ENCODE assay signal across 9 mouse cellular contexts in genomic region chr5:33433201-33434138, GRCm38 (mm10). TPM values are rescaled to one million over a fixed set of nuclear protein-coding genes. Genes with fewer than 3 reads are reported as not detected.
DNase-seq lines count a peak whose midpoint lies in the region; ATAC-seq lines count a peak whose summit lies in the region.
"Had no signal": no experiment of that assay in that cellular context is flagged by ENCODE, and none has a peak within 500 bp of the region (broad histone marks: within the 10 kb centered on the region; RNA-seq: fewer than 3 reads in every experiment).

Gene Nkx1-1, minus strand, starts transcription at chr5:33433976.

- no peak within 1 kb of the TSS for H3K27ac ChIP-seq in embryonic facial prominence, embryonic 11.5 days (replicated peaks; ENCODE audit: low read depth, low read length)
- H3K27ac ChIP-seq in intestine, embryonic 15.5 days, result no peak within 1 kb of the TSS
- H3K27ac ChIP-seq in neural tube, embryonic 14.5 days (ENCODE audit: low read depth, low read length), result 0 out of 2 replicates have a peak within 1 kb of the TSS, but pooled peaks have one; percentile 10

- H3K4me1 ChIP-seq in embryonic facial prominence, embryonic 11.5 days (ENCODE audit: control insufficient read depth, insufficient read depth, low read length), result peaks cover 17% of the 10 kb centered on the region
- peaks cover 32% of the 10 kb centered on the region for H3K4me1 ChIP-seq in intestine, embryonic 15.5 days (replicated peaks)
- peaks cover 18% of the 10 kb centered on the region for H3K4me1 ChIP-seq in neural tube, embryonic 14.5 days (ENCODE audit: control insufficient read depth, insufficient read depth, low read length)

- ATAC-seq in embryonic facial prominence, embryonic 11.5 days (replicated peaks; ENCODE audit: insufficient number of reproducible peaks, low FRiP score, low TSS enrichment, low read depth), result no peak
- ATAC-seq in intestine, embryonic 15.5 days, result no peak
- ATAC-seq in neural tube, embryonic 14.5 days (ENCODE audit: low read depth), result no peak

- under 1% methylated on average over 79 of the region's 90 CpGs for WGBS in embryonic facial prominence, embryonic 11.5 days
- under 1% methylated on average over 90 of the region's 90 CpGs for WGBS in intestine, embryonic 15.5 days
- under 1% methylated on average over 79 of the region's 90 CpGs for WGBS in neural tube, embryonic 14.5 days

- H3K9me3 ChIP-seq in embryonic facial prominence, embryonic 11.5 days (replicated peaks; ENCODE audit: control insufficient read depth, low read length), result no peaks in the 10 kb centered on the region
- no peaks in the 10 kb centered on the region for H3K9me3 ChIP-seq in intestine, embryonic 15.5 days
- no peaks in the 10 kb centered on the region for H3K9me3 ChIP-seq in neural tube, embryonic 14.5 days (ENCODE audit: control insufficient read depth, low read length)

- H3K36me3 ChIP-seq in embryonic facial prominence, embryonic 11.5 days (replicated peaks; ENCODE audit: control insufficient read depth, insufficient read depth, low read depth, low read length), result no peaks in the 10 kb centered on the region
- no peaks in the 10 kb centered on the region for H3K36me3 ChIP-seq in intestine, embryonic 15.5 days
- H3K36me3 ChIP-seq in neural tube, embryonic 14.5 days (ENCODE audit: control insufficient read depth, insufficient read depth, low read length), result no peaks in the 10 kb centered on the region

- H3K9ac ChIP-seq in embryonic facial prominence, embryonic 11.5 days (replicated peaks; ENCODE audit: low read length), result no peak within 1 kb of the TSS
- no peak within 1 kb of the TSS for H3K9ac ChIP-seq in intestine, embryonic 15.5 days
- no peak within 1 kb of the TSS for H3K9ac ChIP-seq in neural tube, embryonic 14.5 days (replicated peaks; ENCODE audit: low read depth, low read length)

- peak; percentile 22 to 29 for DNase-seq in kidney, postnatal 4 days
- no peak for DNase-seq in kidney, postnatal 14 days
- DNase-seq in embryonic facial prominence, embryonic 11.5 days (ENCODE audit: low spot score), result no peak
- DNase-seq in urinary bladder, postnatal 25 days (ENCODE audit: low spot score), result no peak
- DNase-seq in thymus, postnatal 0 days (ENCODE audit: low spot score), result no peak
- DNase-seq in layer of hippocampus, adult 8-10 months (ENCODE audit: low spot score in 2 of 2), result no peak

- peak within 1 kb of the TSS; percentile 2 for H3K4me3 ChIP-seq in embryonic facial prominence, embryonic 11.5 days (ENCODE audit: low read depth, low read length)
- peak within 1 kb of the TSS; percentile 16 for H3K4me3 ChIP-seq in intestine, embryonic 15.5 days (replicated peaks)
- H3K4me3 ChIP-seq in neural tube, embryonic 14.5 days (ENCODE audit: low read depth, low read length), result peak within 1 kb of the TSS; percentile 17

- peak within 1 kb of the TSS; percentile 21 for H3K4me2 ChIP-seq in embryonic facial prominence, embryonic 11.5 days (ENCODE audit: low read depth, low read length)
- peak within 1 kb of the TSS; percentile 44 for H3K4me2 ChIP-seq in intestine, embryonic 15.5 days (replicated peaks)
- H3K4me2 ChIP-seq in neural tube, embryonic 14.5 days (ENCODE audit: low read depth, low read length), result peak within 1 kb of the TSS; percentile 16

- H3K27me3 ChIP-seq in embryonic facial prominence, embryonic 11.5 days (ENCODE audit: control insufficient read depth, insufficient read depth, low read length), result peaks cover 96% of the 10 kb centered on the region
- peaks cover 96% of the 10 kb centered on the region for H3K27me3 ChIP-seq in intestine, embryonic 15.5 days (replicated peaks)
- H3K27me3 ChIP-seq in neural tube, embryonic 14.5 days (ENCODE audit: control insufficient read depth, insufficient read depth, low read length), result peaks cover 72% of the 10 kb centered on the region

RNA-seq across cellular contexts. Expression of gene Nkx1-1, which starts in this region (rescaled TPM):
- polyA plus RNA-seq in embryonic facial prominence, embryonic 11.5 days (2014; fragmentation: Nextera tagmentation; extraction: Ambion mirVana), result 0.17 and 0.18 TPM in 2 replicates
- not detected in 2 replicates for polyA plus RNA-seq in intestine, embryonic 15.5 days (2015; fragmentation: Nextera tagmentation; extraction: Ambion mirVana)
- 0.44 and 0.74 TPM in 2 replicates for polyA plus RNA-seq in neural tube, embryonic 14.5 days (2014; fragmentation: Nextera tagmentation; extraction: Ambion mirVana)
- not detected in 2 replicates for polyA plus RNA-seq in thymus, postnatal 0 days (2015; fragmentation: Nextera tagmentation; extraction: Ambion mirVana)
- not detected for total RNA-seq in layer of hippocampus, adult 8-10 months (2022)
- total RNA-seq: hematopoietic stem cell, adult 5-6 weeks had no signal

Comparison
In these comparisons a context has a peak if more than half of its experiments do, and no peak if none do; other contexts are left out.
1. DNase-seq: peak in kidney, postnatal 4 days (2 of 2); none in kidney, postnatal 14 days (single experiment), embryonic facial prominence, embryonic 11.5 days (single experiment), urinary bladder, postnatal 25 days (single experiment), thymus, postnatal 0 days (single experiment) and layer of hippocampus, adult 8-10 months (0 of 2).
2. Peak in every context shown above with its lines, with median percentiles within 50 percentile points of each other: H3K4me2 ChIP-seq and H3K4me3 ChIP-seq.